Mouse (Mus musculus) urinary bladder, postnatal 25 days (tissue): ENCODE results near the gene Acot13.

Experiments
- DNase-seq: peaks from one replicate; pipeline ENCODE4 v3.0.0; 2022; ENCODE audit warnings: low spot score

Gene Acot13

DNA sequence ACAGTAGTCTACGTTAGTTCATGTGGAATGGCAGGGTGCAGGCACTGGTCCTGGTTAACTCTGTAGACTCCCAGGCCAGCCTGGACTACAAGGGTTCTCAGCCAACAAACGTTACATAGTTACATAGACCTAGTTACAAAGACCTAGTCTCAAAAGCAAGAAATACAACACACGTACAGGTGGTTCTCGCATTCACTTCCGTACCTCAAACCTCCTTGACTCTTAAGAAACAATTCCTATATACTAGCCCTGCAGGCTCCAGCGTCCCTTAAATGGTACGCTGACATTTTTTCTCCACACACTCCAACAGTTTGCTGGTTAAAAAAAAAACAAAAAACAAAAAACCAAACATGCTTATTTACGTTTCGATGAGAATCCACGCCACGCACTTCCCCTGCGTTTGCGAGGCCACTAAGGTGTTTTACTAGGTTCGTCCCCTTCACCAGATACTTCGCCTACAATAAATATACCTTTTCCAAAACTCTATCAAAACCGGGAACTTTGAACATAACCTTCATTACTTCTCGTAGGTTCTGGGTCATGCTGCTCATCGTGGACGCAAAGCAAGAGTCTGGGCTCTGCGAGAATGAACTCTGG, 486 bp downstream of the Acot13 start:
- DNase-seq, result no peak

DNA sequence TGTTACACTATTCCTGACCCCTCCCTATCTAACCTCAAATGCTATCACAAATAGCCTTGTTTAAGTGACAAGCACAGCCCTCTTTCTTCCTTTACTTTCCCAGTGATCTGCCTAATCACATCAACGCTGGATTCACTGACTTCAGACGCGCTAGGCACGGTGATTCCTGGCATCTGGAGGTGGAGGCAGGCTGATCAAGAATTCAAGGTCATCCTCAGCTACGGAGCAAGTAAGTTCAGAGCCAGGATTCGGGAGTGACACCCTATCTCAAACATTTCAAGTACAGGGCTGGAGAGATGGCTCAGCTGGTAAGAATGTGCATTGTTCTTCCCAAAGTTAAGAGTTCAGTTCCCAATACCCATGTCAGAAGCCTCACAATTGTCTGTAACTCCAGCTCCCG, 5.2 kb downstream of the Acot13 start:
- no peak for DNase-seq

DNA sequence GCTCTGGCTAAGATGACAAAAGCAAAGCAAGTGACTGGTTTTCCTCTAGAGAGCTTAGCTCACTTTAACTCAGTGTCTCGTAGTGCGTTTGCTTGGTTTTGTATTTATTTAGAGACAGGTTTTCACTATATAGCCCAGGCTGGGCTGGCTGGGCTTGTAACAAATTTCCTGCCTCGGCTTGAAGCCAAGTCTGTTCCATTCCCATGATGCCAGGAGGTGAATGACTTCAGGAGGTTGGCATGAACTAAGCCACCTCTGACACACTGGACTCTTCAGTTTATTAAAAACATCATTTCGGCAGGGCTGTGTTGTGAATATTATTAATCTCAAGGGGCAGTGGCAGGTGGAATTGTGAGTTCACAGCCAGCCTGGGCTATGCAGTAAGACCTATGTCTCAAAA, 5.8 kb downstream of the Acot13 start:
- no peak for DNase-seq

DNA sequence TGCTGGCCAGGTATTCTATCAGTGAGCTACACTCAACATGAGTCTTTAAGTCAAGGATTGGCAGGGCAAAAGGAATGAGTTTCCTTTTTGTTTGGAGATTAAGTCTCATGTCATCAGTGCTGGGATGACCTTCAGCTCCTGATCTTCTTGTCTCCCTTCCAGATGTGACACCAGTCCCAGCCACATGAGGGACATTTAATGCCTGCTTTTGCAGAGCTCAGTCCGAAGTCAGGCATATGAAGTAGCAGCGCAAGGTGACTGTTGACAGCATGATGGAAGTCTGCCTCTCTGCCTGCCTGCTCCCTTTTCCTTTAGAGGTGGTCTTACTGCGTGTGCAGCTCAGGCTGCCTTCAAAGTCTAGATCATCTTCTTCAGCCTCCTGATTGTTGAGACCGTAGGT, 6.7 kb downstream of the Acot13 start:
- DNase-seq, result no peak

DNA sequence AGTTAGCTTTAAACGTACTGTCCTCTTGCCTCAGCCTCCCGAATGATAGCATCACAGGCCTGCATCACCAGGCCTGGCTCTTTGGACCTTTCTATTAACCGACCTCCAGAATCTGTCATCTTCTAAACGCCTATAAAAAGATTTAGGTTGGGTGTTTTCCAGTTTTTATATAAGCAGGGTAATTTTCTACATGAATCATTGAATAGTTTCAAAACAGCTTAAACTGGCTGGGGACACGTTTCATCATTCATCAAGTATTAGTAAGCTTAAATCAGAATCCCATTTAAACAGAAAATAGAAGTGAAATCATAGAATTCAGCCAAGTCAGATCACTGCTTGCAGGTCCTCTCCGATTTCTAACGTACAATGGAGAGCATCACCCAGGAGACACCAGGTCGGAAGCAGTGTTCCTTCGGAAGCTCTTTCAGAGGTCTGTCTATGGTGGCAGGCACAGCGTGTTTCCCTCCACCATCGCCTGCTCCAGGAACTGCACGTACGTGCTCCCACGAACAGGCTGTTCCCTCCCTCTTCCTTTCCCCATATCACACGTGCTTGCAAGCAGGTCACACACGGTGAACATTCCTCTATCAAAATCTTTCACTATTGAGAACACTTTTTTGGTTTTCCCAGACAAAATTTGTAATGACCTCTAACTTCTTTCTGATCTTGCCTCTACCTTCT, 8.5 kb downstream of the Acot13 start:
- DNase-seq, result no peak

DNA sequence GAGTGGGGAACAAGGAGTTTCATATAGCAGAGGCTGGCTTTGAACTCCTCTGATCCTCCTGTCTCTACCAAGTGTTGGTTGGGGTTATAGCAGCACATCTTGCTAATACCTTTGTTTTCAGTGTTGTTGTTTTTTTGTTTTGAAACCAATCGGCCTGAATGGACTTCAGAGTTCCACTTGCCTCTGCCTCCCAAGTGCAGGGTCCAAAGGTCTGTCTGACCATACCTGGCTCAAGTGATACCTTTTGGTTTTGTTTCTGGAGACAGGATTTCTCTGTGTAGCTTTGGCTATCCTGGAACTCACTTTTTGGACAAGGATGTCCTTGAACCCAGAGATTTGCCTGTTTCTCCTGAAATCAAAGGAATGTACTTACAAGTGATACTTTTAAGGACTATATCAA, 11.4 kb downstream of the Acot13 start:
- no peak for DNase-seq

DNA sequence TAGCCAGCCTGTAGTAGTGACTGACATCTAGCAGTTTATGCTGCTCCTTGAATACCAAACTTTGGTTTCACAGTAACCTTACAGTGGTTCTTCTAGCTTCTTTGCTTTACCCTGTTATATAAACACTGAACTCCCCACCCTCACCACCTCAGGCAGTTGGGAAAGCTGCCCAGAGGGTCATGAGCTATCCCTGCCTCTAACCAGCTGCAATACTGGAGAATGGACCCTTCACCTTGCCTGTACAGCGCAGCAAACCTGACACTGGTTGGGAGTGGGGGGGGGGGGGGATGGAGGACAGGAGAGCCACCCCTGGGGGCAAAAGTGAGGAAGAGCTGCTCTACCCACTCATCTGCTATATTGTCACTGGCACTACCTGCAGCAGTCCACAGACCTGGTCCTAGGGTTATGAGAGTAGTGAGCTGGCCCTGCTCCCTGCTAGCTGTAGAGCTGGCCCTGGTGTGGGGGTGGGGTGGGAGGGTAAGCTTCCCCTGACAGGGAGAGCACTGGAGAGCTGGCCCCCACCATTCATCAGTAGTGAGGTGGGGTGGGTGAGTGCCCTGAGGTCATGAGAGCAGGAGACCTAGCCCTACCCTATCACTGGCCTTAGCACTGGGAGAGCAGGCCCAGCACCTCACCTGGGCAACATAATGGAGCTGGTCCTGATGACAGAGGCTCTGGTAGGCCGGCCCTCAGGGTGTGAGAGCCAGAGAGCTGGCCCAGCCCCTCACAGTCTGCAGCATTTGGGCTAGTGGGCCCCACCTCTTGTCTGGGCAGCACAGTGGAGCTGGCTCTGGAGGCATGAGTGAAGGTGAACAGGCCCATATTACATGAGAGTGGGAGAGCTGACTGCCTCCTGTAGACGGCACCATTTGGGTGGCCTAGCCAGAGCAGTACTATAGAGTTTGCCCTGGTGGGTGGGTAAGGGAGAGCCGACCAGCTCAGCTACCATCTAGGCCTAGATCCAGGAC, 14.9 kb downstream of the Acot13 start:
- DNase-seq, result no peak

DNA sequence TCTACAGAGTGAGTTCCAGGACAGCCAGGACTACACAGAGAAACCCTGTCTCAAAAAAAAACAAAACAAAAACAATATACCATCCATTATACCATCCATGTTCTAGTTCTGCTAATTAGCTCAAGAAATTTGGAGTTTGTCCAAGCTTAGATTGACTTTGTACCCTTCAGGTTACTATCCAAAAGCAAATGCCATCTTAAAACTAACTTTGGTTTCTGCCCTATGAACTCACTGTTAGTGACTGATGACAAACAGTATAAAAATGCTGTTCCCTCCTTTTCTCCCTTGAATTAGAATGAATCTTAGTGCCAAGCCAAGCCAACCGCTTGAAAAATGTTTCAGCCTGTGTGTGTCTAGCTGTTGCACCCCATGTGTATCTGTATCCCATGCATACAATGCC, 16.7 kb downstream of the Acot13 start:
- no peak for DNase-seq

DNA sequence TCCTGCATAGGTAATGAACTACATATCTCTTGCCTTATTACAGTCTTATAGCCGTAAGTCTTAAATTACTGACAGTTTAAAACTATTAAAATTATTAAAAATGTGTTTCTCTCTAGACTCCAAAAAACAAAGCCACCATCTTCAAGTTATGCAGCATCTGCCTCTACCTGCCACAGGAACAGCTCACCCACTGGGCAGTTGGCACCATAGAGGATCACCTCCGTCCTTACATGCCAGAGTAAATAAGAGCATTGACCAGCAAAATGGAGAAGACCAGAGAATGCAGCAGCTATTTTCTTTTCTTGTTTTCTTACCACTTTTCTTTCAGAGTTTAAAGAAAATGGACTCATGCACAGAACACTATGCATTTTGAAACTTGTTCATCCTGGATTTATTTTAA, 18.8 kb downstream of the Acot13 start:
- no peak for DNase-seq

DNA sequence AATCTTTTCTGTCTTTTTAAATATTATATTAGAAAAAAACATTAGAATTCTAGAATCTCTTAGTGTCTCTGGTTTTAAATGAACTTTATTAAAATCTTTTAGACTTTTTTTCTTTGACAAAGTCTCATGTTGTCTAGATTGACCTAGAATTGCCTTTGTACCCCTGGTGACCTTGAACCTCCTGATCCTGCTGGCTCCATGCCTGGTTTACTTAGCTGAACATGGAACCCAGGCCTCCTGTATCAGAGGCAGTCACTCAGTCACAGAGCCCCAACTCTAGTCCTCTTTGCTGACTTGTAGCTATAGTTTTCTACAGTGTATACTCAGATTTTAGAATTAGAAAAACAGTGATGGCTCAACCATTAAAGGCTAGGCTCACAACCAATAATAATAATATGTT, 25.3 kb downstream of the Acot13 start:
- no peak for DNase-seq

DNA sequence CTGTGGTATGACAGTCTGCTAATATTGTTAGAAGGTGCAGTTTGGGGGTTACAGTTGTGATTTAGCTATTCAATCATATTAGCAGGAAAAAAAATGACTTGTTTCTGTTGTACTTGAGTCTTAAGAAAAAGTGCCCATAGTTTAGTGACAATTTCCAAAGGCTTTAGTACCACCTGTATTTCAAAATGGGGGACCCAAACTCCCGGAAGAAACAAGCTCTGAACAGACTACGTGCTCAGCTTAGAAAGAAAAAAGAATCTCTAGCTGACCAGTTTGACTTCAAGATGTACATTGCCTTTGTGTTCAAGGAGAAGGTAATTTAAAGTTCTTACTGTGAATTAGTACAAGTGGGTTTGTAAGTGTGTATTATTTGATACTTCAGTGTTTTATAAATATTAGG, 28.1 kb downstream of the Acot13 start:
- DNase-seq, result no peak

DNA sequence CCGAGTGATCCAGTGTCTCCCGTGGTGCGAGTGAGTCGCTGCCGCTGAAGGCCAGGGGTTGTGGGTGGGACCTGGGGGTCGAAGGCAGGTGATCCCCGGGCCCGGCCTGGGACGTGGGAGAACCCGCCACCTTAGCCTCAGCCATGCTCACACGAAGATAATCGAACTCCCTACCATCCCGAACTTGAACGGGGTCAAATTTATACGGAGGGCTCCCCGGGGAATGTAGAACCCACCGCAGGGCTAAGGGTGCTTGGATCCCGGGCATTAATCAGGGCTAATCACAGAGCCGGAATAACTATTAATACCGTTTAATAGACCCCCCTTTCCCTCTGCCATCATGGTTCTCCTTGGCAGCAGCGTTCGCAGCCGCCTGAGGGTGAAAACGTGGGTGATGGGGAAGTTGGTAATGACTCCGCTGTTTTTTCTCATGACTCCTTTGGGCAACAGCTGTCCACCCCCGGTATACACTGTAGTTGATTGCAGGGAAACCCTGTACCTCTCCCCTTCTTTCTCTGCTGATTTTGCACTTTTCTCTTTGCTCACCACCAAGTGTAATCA, 29.1 kb downstream of the Acot13 start:
- DNase-seq, result peak; percentile 23

DNA sequence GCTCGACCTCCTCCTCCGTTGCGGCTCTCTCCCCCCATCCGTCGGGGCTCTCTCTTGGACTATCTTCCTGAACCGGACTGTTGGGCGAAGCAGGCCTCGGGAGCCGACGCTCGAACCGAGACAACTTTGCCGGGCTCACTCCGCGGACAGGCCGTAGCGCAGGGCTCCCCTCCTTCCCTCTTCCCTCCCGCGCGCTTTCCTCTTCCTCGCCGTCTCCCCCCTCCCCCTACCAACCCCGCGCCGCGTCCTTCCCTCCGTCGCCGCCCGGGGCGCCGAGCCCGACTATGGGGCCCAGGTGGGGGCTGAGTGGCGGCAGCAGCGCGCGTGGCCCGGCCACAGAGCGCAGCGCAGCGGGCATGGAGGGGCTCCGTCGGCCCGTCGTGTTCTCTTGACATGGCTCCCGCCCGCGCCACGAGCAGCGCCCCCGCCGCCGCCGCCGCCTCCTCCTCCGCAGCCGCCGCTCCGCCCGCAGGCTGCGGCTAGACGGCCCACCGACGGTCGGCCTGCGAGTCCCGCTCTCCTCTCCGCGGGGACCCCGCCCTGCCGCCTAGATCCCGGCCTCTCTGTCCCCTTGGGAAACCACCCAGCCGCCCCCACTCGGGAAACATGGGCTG, 29.9 kb downstream of the Acot13 start, which contains the start of gene BC005537:
BC005537 (plus strand) TSS at position 350 of the 614 bp plus-strand sequence.
- DNase-seq, result peak; percentile 44

DNA sequence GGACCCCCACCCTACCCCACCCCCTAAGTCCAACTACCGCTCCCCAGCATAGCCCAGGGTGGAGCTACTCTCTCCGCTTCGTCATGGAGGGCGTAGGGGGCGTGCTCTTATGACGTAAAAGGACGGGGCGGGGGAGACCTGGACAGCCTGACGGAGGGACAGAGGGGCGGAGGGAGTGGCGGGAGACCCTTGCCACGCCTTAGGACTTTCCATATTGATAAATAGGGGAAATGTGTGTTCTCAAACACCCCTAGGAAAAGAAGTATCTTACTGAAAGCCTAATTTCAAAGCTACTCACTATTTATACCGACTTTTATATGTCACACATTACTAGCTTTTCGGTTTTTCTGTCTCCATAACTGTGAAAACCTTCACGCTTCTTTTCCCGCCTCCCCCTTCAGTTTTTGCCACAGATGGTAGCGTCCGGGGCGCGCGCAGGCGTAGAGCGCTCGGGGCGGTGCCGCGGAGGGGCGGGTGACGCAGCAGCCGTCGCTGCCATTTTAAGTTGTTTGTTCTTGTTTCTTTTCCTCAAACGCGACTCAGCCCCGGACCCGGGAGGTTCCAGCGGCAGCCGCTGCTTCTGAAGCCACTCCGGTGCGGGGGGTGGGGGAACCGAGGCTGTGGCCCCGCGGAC, 30.5 kb downstream of the Acot13 start:
- peak; percentile 95 for DNase-seq

DNA sequence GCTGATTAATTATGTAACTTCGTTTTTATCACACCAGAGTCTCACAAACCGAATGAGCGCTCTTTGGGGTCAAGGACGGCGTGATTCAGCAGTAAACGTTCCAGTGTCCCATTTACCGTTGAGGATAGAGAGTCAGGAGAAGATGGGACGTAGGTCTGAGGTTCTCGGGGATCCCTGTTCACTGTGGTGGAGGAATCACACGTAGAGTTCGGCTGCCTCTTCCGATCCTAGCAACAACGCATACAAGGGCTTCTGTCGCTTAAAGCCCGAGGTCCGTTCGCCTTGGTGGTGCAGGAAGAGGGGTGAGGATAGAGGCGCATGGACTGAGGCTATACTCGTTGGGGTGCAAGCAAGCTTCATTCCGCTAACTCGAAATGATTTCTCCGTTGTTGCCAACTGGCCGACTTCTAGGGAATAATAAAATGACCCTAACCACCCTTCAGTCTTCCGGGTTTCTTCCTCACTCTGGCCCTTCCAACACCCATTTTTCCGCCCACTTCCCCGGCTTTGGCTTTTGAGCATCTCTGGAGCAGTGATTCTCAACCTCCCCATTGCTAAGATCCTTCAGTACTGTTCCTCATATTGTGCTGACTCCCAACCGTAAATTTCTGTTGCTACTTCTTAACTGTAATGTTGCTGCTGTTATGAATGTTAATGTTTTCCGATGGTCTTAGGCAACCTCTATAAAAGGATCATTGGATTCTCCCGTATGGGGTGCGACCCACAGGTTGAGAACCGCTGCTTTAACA, 31.2 kb downstream of the Acot13 start:
- peak; percentile 33 for DNase-seq

DNA sequence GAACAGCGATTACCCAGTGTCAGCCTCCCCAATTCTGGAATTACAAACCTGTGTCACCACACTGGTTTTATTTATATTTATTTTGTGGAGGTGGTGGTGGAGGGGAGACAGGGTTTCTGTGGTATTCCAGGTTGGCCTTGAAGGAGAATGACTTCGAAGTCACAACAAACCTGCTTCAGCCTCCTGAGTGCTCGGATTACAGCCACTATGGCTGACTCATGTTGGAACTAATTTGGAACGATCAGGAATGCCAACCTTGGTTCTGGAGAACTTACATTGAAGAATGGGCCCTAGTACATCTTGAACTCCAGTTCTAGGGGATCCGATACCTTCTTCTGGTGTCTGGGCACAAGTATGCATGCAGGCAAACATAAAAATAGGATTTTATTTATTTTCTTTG, 32.0 kb downstream of the Acot13 start:
- no peak for DNase-seq

DNA sequence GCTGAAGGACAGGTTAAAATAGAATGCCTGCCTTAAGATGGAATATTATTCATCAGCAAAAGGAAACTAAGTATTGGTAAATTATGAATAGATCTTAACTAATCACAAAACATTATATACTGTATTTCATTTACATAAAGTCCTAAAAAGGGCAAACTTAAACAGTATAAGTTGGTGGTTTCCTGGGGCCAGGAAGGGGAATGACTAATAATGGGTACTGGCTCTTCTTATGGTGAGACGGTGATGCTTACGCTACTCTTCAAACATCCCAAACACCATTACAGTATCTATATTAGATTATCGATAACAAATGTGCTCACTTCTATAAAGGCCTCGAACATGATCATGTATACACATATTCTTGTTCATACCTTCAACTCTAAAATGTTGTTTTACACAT, 32.7 kb downstream of the Acot13 start:
- no peak for DNase-seq

DNA sequence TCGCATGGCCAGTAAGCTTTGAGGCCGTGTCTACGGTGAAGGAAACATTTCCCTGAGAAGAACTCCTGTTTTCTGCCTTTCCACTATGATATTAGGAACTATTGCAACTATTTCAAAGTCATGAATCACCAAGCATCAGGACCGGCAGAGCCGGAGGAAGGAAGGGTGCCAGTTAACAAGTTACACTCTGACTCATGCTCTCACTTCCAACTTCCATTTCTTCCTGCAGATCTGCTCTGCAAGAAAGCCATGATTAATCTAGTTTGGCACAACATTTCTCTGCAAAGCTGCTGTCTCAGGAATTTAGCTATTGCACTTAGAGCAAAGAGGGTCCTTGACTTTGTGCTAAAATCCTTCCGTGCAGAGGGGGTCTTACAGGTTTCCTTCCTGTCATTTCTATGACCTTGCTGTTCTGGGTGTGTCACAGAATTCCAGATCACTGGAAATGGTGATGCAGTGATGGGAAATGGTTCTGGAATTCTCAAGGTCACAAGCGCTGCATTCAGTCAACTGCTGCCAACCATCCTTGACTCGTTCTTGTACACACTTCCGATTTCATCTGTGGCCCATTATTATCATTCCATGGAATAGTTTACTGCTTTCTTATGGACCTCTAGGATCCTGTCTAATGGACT, 38.8 kb downstream of the Acot13 start:
- DNase-seq, result no peak

DNA sequence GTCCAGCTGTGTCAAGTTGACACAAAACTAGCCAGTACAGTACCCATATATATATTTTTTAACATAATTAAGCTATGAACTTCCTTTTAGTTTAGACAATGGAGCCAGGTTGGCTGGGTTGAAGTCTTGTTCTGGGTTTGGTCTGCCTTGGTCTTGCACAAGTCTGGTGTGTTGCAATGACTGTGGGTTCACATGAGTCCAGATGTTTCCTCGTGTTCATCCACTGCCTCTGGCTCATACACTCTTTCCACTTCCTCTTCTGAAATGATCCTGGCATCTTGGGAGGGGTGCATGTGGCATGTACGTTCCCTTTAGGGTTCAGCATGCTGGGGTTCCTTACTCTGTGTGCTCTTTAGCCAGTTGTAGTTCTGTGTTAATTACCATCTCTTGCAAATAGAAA, 40.0 kb downstream of the Acot13 start:
- DNase-seq, result no peak

DNA sequence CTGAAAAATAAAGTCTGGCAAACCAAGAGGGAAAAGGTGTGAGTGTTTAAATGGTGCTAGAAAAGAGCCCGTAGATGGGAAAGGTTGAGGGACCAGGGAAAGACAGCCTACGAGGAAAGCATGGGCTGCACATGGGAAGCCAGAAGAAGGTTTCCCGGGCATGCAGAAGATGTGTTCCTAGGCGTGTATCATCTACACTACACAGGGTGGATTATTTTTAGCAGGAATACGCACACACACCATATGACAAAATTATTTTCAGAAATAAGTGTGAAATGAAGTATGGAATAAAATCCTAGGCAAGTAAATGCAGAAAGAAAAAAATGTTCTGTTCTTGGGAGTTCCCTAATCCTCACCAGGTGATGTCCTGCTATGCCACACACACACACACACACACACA, 43.9 kb downstream of the Acot13 start:
- no peak for DNase-seq
